Mouse (Mus musculus): ENCODE measurements around the gene Ly6g6e. TPM values are rescaled to one million over a fixed set of nuclear protein-coding genes. Genes with fewer than 3 reads are reported as not detected.

Gene Ly6g6e
- polyA plus RNA-seq, 1 experiment from 2014 or later: 0.72 TPM

- no peaks in the 10 kb centered on the region for H3K9me3 ChIP-seq (replicated peaks; ENCODE audit: control insufficient read depth, low read length)
- no peaks in the 10 kb centered on the region for H3K4me1 ChIP-seq (ENCODE audit: control insufficient read depth, insufficient read depth, low read length)
- no peak overlapping the region for H3K4me2 ChIP-seq (ENCODE audit: low read depth, low read length)
- no peak overlapping the region for H3K9ac ChIP-seq (ENCODE audit: low read length)
- WGBS: 72% methylated on average over 6 of the region's 6 CpGs
- no peak overlapping the region for H3K27ac ChIP-seq (ENCODE audit: low read length)
- no peaks in the 10 kb centered on the region for H3K36me3 ChIP-seq (ENCODE audit: control insufficient read depth, insufficient read depth)
- ATAC-seq (replicated peaks; ENCODE audit: extremely low read depth, insufficient read depth, low FRiP score): no peak
- no peak overlapping the region for H3K4me3 ChIP-seq (ENCODE audit: low read length)
- H3K27me3 ChIP-seq (ENCODE audit: control insufficient read depth, insufficient read depth, low read length): no peaks in the 10 kb centered on the region
Measured at GRCm38 (mm10) chr17:35034896-35035295, 41.8 kb upstream of the Ly6g6e start.

DNA sequence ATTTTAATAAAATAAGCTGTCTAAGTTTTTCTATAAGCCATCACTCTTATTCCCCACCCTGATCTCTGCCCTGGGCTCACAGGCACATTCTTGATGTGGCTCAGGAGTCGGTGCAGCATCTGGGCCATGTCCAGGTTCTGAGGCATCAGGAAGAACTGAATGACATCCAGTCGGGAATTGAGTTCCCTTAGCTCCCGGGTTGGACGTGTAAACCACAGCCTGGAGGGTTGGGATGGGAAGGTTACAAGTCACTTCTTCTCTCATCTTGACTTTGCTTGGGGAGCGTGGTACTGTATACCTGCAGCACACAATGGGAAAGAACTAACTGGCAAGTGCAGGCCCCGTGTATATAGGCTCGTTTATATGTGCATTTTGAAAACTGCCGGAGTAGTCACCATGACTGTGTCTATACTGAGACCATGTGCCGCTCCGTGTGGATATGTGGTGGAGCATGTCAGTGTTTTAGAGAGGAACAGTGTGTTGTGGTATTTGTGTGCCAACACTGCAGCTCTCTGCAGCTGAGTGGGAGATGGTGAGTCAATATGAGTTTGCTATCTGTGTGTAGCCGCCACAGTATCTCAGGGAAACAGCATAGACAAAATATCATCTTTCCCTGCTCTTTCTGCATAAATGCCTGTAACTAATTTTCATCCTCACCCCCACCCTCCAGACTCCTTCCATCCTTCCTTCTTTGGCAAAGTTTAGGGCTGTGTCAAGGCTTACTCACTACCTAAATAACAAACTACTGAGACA lies 37.4 kb upstream of the Ly6g6e start:
- Histone ChIP-seq H3K9ac (ENCODE audit: low read length) (no peak overlapping the region), H3K27ac (ENCODE audit: low read length) (no peak overlapping the region), H3K9me3 (replicated peaks; ENCODE audit: control insufficient read depth, low read length) (no peaks in the 10 kb centered on the region), H3K4me2 (ENCODE audit: low read depth, low read length) (no peak overlapping the region), H3K27me3 (ENCODE audit: control insufficient read depth, insufficient read depth, low read length) (no peaks in the 10 kb centered on the region), H3K36me3 (ENCODE audit: control insufficient read depth, insufficient read depth) (no peaks in the 10 kb centered on the region), H3K4me3 (ENCODE audit: low read length) (no peak overlapping the region), H3K4me1 (ENCODE audit: control insufficient read depth, insufficient read depth, low read length) (peaks cover 2% of the 10 kb centered on the region; the same call in 1 of the 2 replicates)
- no peak for ATAC-seq (replicated peaks; ENCODE audit: extremely low read depth, insufficient read depth, low FRiP score)
- WGBS: 80% methylated on average over 11 of the region's 11 CpGs

- H3K4me3 ChIP-seq (ENCODE audit: low read length): no peak overlapping the region
- peaks cover 31% of the 10 kb centered on the region for H3K4me1 ChIP-seq (ENCODE audit: control insufficient read depth, insufficient read depth, low read length)
- H3K36me3 ChIP-seq (ENCODE audit: control insufficient read depth, insufficient read depth): no peaks in the 10 kb centered on the region
- H3K27me3 ChIP-seq (ENCODE audit: control insufficient read depth, insufficient read depth, low read length): no peaks in the 10 kb centered on the region
- H3K9ac ChIP-seq (ENCODE audit: low read length): no peak overlapping the region
- H3K27ac ChIP-seq (ENCODE audit: low read length): peak overlapping the region; percentile 94
- WGBS: 64% methylated on average over 4 of the region's 4 CpGs
- H3K9me3 ChIP-seq (replicated peaks; ENCODE audit: control insufficient read depth, low read length): no peaks in the 10 kb centered on the region
- no peak overlapping the region for H3K4me2 ChIP-seq (ENCODE audit: low read depth, low read length)
- no peak for ATAC-seq (replicated peaks; ENCODE audit: extremely low read depth, insufficient read depth, low FRiP score)
Measured at GRCm38 (mm10) chr17:35043794-35044193, 32.9 kb upstream of the Ly6g6e start.

- H3K36me3 ChIP-seq (ENCODE audit: control insufficient read depth, insufficient read depth): no peaks in the 10 kb centered on the region
- peak overlapping the region; percentile 99 for H3K4me2 ChIP-seq (ENCODE audit: low read depth, low read length)
- no peaks in the 10 kb centered on the region for H3K27me3 ChIP-seq (ENCODE audit: control insufficient read depth, insufficient read depth, low read length)
- H3K4me3 ChIP-seq (ENCODE audit: low read length): peak overlapping the region; percentile 72
- 56% methylated on average over 7 of the region's 7 CpGs for WGBS
- no peak for ATAC-seq (replicated peaks; ENCODE audit: extremely low read depth, insufficient read depth, low FRiP score)
- H3K27ac ChIP-seq (ENCODE audit: low read length): peak overlapping the region; percentile 94
- H3K4me1 ChIP-seq (ENCODE audit: control insufficient read depth, insufficient read depth, low read length): peaks cover 39% of the 10 kb centered on the region
- no peaks in the 10 kb centered on the region for H3K9me3 ChIP-seq (replicated peaks; ENCODE audit: control insufficient read depth, low read length)
- peak overlapping the region; percentile 96 for H3K9ac ChIP-seq (ENCODE audit: low read length)
Measured at GRCm38 (mm10) chr17:35044904-35045806, 31.5 kb upstream of the Ly6g6e start.

GRCm38 (mm10) chr17:35045807-35046680 lies 30.7 kb upstream of the Ly6g6e start:
- no peaks in the 10 kb centered on the region for H3K36me3 ChIP-seq (ENCODE audit: control insufficient read depth, insufficient read depth)
- H3K27ac ChIP-seq (ENCODE audit: low read length): peak overlapping the region; percentile 94
- peaks cover 39% of the 10 kb centered on the region for H3K4me1 ChIP-seq (ENCODE audit: control insufficient read depth, insufficient read depth, low read length)
- no peaks in the 10 kb centered on the region for H3K27me3 ChIP-seq (ENCODE audit: control insufficient read depth, insufficient read depth, low read length)
- no peaks in the 10 kb centered on the region for H3K9me3 ChIP-seq (replicated peaks; ENCODE audit: control insufficient read depth, low read length)
- peak overlapping the region; percentile 96 for H3K9ac ChIP-seq (ENCODE audit: low read length)
- H3K4me3 ChIP-seq (ENCODE audit: low read length): peak overlapping the region; percentile 72
- no peak for ATAC-seq (replicated peaks; ENCODE audit: extremely low read depth, insufficient read depth, low FRiP score)
- H3K4me2 ChIP-seq (ENCODE audit: low read depth, low read length): peak overlapping the region; percentile 99
- 2% methylated on average over 46 of the region's 48 CpGs for WGBS

DNA sequence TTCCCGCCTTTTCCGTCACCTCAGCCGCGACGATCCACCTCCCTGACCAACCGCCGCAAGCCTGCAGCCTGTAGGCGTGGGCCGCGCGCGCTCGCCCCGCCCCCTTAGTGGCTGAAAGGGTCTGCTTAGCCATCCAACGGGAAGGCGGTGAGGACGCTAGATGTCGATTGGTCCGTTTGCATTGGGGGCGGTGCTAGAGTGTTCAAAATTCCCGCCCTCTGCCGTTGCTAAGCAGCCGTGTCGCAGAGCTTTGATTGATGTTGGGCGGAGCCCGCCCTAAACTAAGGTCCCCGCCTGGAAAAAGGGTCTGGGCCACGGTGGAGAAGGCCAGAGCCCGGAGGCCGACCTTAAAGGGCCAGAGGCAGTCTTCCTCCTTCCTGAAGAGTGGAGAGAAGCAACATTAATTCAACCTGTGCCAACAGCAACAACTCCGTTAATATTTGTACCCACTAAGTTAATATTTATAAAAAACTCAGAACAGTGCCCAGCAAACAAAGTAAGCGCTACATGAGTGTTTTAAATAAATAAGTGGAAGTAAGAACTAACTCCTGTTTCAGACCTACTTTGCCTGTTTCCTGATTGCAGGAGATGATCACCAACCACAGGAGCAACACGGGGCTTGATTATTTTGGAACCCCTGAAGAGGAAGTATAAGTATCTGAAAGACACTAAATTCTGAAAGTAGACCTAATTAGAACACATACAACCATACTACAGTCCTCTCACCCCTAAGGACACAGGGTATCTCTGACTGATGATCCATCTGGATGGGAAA lies 29.8 kb upstream of the Ly6g6e start, which contains the start of gene Msh5:
Gene Msh5 (minus strand): TSS at position 65 of the 775 bp plus-strand sequence.
- Histone ChIP-seq H3K36me3 (ENCODE audit: control insufficient read depth, insufficient read depth) (no peaks in the 10 kb centered on the region), H3K4me1 (ENCODE audit: control insufficient read depth, insufficient read depth, low read length) (peaks cover 39% of the 10 kb centered on the region), H3K4me3 (ENCODE audit: low read length) (peak within 1 kb of the TSS; percentile 72), H3K27ac (ENCODE audit: low read length) (peak within 1 kb of the TSS; percentile 98), H3K9me3 (replicated peaks; ENCODE audit: control insufficient read depth, low read length) (no peaks in the 10 kb centered on the region), H3K9ac (ENCODE audit: low read length) (peak within 1 kb of the TSS; percentile 96), H3K27me3 (ENCODE audit: control insufficient read depth, insufficient read depth, low read length) (no peaks in the 10 kb centered on the region), H3K4me2 (ENCODE audit: low read depth, low read length) (peak within 1 kb of the TSS; percentile 99)
- peak; percentile 94 for ATAC-seq (replicated peaks; ENCODE audit: extremely low read depth, insufficient read depth, low FRiP score)
- WGBS: 3% methylated on average over 33 of the region's 33 CpGs

DNA sequence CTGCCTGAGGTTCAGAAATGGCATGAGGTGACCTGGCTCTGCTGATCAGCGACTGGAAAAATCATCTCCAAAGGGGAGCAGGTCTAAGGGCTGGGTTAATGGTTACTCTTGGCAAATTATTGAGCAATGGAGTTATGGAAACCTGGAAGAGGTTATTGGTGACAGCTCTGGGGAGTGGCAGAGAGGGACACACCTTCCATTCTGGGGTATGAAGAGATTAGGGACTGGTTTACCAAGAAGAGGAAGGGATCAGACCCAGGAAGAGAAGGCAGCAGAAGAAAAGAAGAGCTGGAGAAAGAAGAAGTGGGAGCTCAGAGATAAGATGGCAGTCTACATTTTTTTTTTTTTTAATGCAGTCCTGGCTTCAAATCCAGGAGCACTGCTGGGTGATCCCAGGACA lies 29.0 kb upstream of the Ly6g6e start:
- no peaks in the 10 kb centered on the region for H3K27me3 ChIP-seq (ENCODE audit: control insufficient read depth, insufficient read depth, low read length)
- H3K9me3 ChIP-seq (replicated peaks; ENCODE audit: control insufficient read depth, low read length): no peaks in the 10 kb centered on the region
- H3K36me3 ChIP-seq (ENCODE audit: control insufficient read depth, insufficient read depth): peaks cover 1% of the 10 kb centered on the region
- H3K4me2 ChIP-seq (ENCODE audit: low read depth, low read length): peak overlapping the region; percentile 27
- H3K27ac ChIP-seq (ENCODE audit: low read length): peak overlapping the region; percentile 98
- ATAC-seq (replicated peaks; ENCODE audit: extremely low read depth, insufficient read depth, low FRiP score): no peak
- H3K4me3 ChIP-seq (ENCODE audit: low read length): no peak overlapping the region
- 25% methylated on average over 1 of the region's 1 CpGs for WGBS
- peak overlapping the region; percentile 23 for H3K9ac ChIP-seq (ENCODE audit: low read length)
- H3K4me1 ChIP-seq (ENCODE audit: control insufficient read depth, insufficient read depth, low read length): peaks cover 46% of the 10 kb centered on the region
